Mouse (Mus musculus): ENCODE measurements at regions not wholly inside any gene's neighbourhood (a gene's known extent, or its start where the extent isn't known, plus 50 kb on each side); places are given as distances from the start of the nearest gene placed in this dataset.

DNA sequence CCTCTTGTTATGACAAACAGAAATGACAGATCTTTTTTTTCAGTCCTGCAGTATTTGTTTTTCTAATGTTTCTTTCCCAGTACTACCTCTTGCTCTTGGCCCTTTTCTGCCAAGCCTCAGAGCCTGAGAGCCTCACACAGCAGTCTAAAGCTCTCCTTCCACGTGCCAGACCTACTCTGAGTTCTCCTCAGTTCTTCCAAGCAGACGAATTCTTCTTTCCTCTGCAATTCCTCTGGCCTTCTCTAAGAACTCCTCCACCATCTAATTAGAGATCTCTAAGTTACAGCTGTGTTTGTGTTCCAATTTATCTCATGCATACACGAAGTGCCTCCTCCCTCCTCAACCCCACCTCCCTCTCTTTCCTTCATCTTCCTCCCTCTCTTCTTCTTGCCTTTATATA lies 362.4 kb upstream of the Vrk2 start:
- H3K27ac ChIP-seq (ENCODE audit: low read depth, low read length), result no peak overlapping the region
- ATAC-seq (ENCODE audit: low FRiP score, low TSS enrichment), result no peak
- no peak overlapping the region for H3K4me3 ChIP-seq (ENCODE audit: low read length)
- H3K4me1 ChIP-seq (ENCODE audit: control insufficient read depth, insufficient read depth, low read length), result no peaks in the 10 kb centered on the region
- WGBS, result 63% methylated on average over 3 of the region's 3 CpGs
- H3K9ac ChIP-seq (ENCODE audit: low read depth, low read length), result no peak overlapping the region
- no peaks in the 10 kb centered on the region for H3K36me3 ChIP-seq (ENCODE audit: control insufficient read depth, insufficient read depth, low read length)
- no peaks in the 10 kb centered on the region for H3K9me3 ChIP-seq (ENCODE audit: control insufficient read depth, low read length)
- no peaks in the 10 kb centered on the region for H3K27me3 ChIP-seq (ENCODE audit: control insufficient read depth, insufficient read depth, low read length)
- no peak overlapping the region for H3K4me2 ChIP-seq (replicated peaks; ENCODE audit: low read depth, low read length)

DNA sequence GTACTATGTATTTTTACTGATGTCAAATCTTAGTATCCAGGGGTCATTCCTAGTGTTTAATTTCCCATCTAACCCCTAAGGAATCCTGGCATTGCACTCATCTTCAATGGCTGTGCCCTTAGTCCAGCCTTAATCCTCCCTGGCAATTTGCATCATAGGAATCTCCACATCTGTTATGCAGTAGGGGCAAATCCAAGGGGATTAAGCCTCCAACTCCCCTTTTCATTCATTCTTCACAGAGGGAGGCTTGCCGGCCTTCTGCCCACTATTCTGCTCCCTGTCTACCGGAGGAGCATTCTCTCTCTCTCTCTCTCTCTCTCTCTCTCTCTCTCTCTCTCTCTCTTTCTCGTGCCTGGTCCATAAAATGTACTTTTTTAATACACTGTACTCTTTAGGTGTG lies 338.0 kb upstream of the Vrk2 start:
- Histone ChIP-seq H3K4me3 (ENCODE audit: low read length) (no peak overlapping the region), H3K27ac (ENCODE audit: low read depth, low read length) (no peak overlapping the region), H3K9me3 (ENCODE audit: control insufficient read depth, low read length) (no peaks in the 10 kb centered on the region), H3K4me1 (ENCODE audit: control insufficient read depth, insufficient read depth, low read length) (no peaks in the 10 kb centered on the region), H3K27me3 (ENCODE audit: control insufficient read depth, insufficient read depth, low read length) (no peaks in the 10 kb centered on the region), H3K4me2 (replicated peaks; ENCODE audit: low read depth, low read length) (no peak overlapping the region), H3K36me3 (ENCODE audit: control insufficient read depth, insufficient read depth, low read length) (no peaks in the 10 kb centered on the region), H3K9ac (ENCODE audit: low read depth, low read length) (no peak overlapping the region)
- ATAC-seq (ENCODE audit: low FRiP score, low TSS enrichment), result no peak
- WGBS, result 40% methylated on average over 3 of the region's 3 CpGs

DNA sequence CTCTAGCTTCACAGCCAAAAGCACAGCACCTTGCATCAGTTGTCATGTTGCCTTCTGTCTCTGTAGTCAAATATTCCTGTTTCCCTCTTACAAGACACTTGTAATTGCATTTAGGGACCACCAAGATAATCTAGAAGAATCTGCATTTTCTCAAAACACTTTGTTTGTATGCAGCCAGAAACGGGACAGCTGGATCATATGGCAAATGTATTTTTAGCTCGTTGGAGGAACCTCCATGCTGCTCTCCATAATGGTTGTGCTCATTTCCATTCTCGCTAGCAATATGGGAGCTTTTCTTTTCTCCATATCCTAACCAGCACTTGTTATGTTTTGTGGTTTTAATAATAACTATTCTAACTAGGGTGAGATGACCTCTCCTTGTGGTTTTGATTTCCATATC lies 313.3 kb upstream of the Vrk2 start:
- Histone ChIP-seq H3K9me3 (ENCODE audit: control insufficient read depth, low read length) (no peaks in the 10 kb centered on the region), H3K4me2 (replicated peaks; ENCODE audit: low read depth, low read length) (no peak overlapping the region), H3K27me3 (ENCODE audit: control insufficient read depth, insufficient read depth, low read length) (no peaks in the 10 kb centered on the region), H3K36me3 (ENCODE audit: control insufficient read depth, insufficient read depth, low read length) (no peaks in the 10 kb centered on the region), H3K4me3 (ENCODE audit: low read length) (no peak overlapping the region), H3K9ac (ENCODE audit: low read depth, low read length) (no peak overlapping the region), H3K27ac (ENCODE audit: low read depth, low read length) (no peak overlapping the region), H3K4me1 (ENCODE audit: control insufficient read depth, insufficient read depth, low read length) (no peaks in the 10 kb centered on the region)
- no peak for ATAC-seq (ENCODE audit: low FRiP score, low TSS enrichment)
- 90% methylated on average over 3 of the region's 3 CpGs for WGBS

- ATAC-seq (ENCODE audit: low FRiP score, low TSS enrichment), result no peak
- Histone ChIP-seq H3K4me2 (replicated peaks; ENCODE audit: low read depth, low read length) (no peak overlapping the region), H3K36me3 (ENCODE audit: control insufficient read depth, insufficient read depth, low read length) (no peaks in the 10 kb centered on the region), H3K27ac (ENCODE audit: low read depth, low read length) (no peak overlapping the region), H3K9ac (ENCODE audit: low read depth, low read length) (no peak overlapping the region), H3K4me1 (ENCODE audit: control insufficient read depth, insufficient read depth, low read length) (no peaks in the 10 kb centered on the region), H3K4me3 (ENCODE audit: low read length) (no peak overlapping the region), H3K9me3 (ENCODE audit: control insufficient read depth, low read length) (no peaks in the 10 kb centered on the region), H3K27me3 (ENCODE audit: control insufficient read depth, insufficient read depth, low read length) (no peaks in the 10 kb centered on the region)
- WGBS, result 37% methylated on average over 6 of the region's 6 CpGs
Measured at GRCm38 (mm10) chr11:26881635-26882034, 287.8 kb upstream of the Vrk2 start.

Measured in kidney, embryonic 14.5 days (tissue).